Mouse (Mus musculus) bone marrow macrophage, adult 2 months (primary cell): ENCODE results near the gene Lhx6.

Experiments
- CTCF ChIP-seq: IDR thresholded peaks from 2 replicates; pipeline ENCODE4 v1.5.1; 2012; ENCODE audit warnings: low read depth, mild to moderate bottlenecking, low read length, moderate library complexity
- POLR2A ChIP-seq: IDR thresholded peaks from 2 replicates; pipeline ENCODE4 v1.6.1; 2012; ENCODE audit warnings: mild to moderate bottlenecking, low read depth, low read length, borderline replicate concordance

GRCm38 (mm10) chr2:36049567-36049954, 55.6 kb downstream of the Lhx6 start:
- no peak for TF ChIP-seq POLR2A
- TF ChIP-seq CTCF, result no peak
